Mouse (Mus musculus) activated CD4-positive, CD25-positive, alpha-beta regulatory T cell, adult 4 months (primary cell): Measurements from ENCODE around the gene Gcnt2. TPM values are rescaled to one million over a fixed set of nuclear protein-coding genes. Genes with fewer than 3 reads are reported as not detected.
"Not testable (repeated sequence)": the region's sequence is repeated elsewhere in the genome, so short reads cannot be mapped to it uniquely, and the experiment has no call there.

Experiments
- ATAC-seq: one replicate; pipeline ENCODE4 v1.8.0; 2017
- polyA plus RNA-seq, 2 experiments: library from polyadenylated mRNA; unstranded; fragments of 100-300 nt; shearing (Covaris generic); gene quantifications; one replicate each; pipeline ENCODE4 v1.2.1; 2017

Gene Gcnt2
- polyA plus RNA-seq, 2 experiments from 2014 or later = 0.12 TPM; not detected in 1

GRCm38 (mm10) chr13:40874021-40874420 lies 14.5 kb downstream of the Gcnt2 start:
- ATAC-seq = no peak

DNA sequence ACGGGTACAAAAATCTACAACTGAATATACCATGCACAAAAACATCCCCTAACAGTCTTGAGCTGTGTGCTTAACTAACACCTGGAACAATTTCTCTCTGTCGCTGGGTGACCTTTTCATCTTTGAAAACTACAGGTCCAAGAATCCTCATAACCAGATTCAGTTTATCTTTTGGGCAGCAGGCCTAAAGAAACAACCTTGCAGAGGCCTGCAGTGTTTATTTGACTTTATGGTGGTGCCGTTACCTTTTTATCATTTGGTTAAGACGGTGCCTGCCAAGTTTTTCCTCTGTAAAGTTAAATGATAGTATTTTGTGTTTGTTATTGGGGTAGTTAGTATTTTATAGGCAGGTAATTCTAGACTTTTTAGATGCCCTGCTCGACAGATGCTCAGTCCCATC lies 15.9 kb downstream of the Gcnt2 start:
- ATAC-seq = no peak

DNA sequence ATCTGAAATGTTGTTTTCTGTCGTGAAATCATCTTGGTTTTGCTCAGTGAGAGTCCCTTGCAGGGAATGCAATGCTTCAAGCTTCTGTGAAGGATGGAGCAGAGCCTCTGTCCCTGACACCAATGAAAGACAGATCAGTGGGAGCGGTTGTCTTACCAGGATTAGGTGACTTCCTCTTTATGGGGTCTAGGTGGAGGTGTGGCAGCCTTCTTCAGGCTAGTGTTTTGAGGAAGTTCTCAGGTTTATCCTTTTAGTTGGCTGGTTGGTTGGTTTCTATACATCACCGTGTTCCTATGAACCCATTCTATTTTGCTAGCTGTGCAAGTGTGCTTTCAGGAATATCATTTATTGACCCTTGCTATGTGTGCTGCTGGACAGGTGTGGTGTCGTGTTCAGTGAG lies 18.0 kb downstream of the Gcnt2 start:
- ATAC-seq = no peak

- ATAC-seq = no peak
Measured at GRCm38 (mm10) chr13:40880557-40880956, 21.0 kb downstream of the Gcnt2 start.

DNA sequence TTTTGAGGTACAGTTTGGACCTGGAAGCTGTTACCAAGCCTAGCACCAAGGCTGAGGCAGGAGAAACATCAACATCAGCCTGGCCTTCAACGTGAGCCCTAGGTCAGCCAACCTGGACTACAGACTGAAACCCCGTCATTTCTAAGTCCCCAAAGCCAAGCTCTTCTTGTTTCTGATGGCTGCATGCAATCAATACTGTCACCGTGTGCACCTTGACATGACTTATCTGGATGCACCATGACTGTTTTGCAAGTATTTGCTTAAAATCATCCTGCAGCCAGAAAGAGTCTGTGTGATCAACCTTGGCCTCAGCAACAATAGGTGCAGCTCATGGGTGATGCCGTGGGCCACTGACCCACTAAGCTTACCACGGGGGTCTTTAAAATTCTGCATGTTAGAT lies 23.1 kb downstream of the Gcnt2 start:
- ATAC-seq = no peak

- no peak for ATAC-seq
Measured at GRCm38 (mm10) chr13:40883903-40884302, 24.3 kb downstream of the Gcnt2 start.

DNA sequence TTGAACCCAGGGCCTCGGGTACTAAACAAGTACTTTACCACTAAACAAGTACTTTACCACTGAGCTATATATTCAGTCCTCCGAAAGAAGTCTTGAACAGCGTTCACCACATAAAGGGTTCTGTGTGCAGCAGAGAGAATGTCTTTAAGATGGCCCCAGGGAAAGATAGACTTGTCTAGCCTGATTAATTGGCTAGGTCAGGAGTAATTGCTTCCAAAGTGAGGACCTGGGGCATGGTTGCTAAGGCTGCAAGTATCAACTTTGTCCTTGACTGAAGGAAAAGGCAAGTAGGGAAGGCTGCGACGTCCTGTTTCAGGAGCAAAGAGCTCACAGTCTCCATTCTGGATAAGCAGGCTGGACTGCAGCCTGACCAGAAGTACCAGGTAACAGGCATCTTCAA lies 25.3 kb downstream of the Gcnt2 start:
- ATAC-seq = no peak

GRCm38 (mm10) chr13:40885935-40886642 lies 26.5 kb downstream of the Gcnt2 start:
- no peak for ATAC-seq

DNA sequence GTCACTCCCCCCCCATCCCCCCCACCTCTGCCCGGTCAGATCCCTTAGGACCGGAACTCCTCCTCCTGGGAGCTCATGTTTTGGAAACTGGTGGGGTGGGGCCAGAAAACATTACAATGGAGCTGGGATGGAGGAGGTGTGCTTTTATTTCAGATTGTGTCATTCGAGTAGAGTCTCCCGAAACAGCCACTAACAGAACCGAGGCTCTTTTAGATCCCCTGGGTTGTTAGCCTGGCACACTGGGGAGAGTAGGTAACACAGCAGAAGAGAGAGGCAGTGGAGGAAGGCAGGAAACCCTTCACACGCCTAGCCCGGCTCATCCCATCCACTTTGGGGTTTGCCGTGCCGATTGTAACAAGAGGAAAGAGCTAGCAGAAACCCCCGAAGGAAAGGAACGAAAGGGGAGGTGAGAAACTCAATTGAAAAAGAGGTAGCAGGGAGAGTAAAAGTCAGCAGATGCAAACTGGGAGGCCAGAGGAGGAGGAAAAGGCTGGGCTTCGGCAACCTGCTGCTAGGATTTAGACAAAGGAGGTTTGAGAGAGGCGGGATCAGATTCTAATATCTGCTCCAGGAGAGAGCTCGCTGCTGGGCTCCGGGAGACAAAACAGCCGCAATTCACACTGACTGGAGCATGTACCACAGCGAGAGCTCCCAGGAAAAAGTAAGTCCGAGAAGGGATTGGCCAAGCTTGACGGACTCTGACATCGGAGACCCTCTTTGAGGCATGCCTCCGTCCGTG lies 27.3 kb downstream of the Gcnt2 start:
- ATAC-seq = no peak

DNA sequence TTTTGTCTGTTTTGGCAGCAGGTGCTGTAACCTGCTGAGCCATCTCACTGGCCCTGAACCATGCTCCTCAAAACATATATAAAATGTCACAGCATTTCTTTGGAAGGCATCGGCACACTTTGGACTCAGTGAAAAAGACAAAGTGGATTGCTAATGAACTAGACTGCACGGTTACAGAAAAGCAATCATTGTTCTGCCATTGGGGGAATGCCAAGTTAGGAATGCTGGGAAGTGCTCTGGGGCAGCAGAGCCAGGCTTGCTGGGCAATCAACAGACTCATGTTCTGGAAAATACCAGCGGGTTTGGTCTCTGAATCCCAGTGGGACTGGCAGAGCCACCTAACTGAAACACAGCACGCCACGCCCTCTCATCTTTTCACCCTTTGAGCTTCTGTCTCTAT lies 31.0 kb downstream of the Gcnt2 start:
- no peak for ATAC-seq

DNA sequence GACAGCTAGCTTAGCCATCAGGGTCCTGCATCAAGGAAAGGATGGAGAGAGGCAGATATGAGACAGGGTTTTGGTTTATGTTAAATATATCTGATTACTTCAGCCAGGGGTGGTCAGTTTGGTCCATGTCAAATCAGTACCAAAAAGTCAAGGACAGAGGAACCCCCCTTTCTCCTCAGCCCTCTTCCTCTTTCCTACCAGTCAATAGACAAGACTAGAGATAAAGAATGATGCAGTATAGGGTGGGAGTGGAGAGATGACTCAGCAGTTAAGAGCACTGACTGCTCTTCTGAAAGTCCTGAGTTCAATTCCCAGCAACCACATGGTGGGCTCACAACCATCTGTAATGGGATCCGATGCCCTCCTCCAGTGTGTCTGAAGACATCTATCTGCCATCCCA lies 31.8 kb downstream of the Gcnt2 start:
- ATAC-seq = not testable (repeated sequence)

- ATAC-seq = no peak
Measured at GRCm38 (mm10) chr13:40892043-40892442, 32.5 kb downstream of the Gcnt2 start.

DNA sequence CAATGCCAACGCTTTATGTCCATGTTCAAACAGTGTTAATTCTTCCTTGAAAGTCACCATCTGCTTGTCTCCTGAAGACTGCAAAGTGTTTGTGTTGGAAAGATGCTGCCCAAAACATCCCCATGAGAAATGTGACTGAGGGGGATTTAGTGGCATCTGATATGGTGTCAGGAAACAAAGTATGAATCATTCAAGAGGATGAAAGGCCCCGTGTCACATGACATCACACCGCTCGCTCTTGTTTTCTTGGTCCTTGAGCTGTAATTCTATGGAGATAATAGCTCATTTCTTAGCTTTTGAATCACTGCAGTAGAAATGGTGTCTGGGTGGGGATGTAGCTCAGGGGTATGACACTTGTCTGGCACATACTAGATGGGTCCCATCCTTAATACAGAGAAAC lies 33.0 kb downstream of the Gcnt2 start:
- ATAC-seq = no peak

- ATAC-seq = no peak
Measured at GRCm38 (mm10) chr13:40893573-40893972, 34.0 kb downstream of the Gcnt2 start.

GRCm38 (mm10) chr13:40898049-40898690 lies 38.6 kb downstream of the Gcnt2 start:
- not testable (repeated sequence) for ATAC-seq

DNA sequence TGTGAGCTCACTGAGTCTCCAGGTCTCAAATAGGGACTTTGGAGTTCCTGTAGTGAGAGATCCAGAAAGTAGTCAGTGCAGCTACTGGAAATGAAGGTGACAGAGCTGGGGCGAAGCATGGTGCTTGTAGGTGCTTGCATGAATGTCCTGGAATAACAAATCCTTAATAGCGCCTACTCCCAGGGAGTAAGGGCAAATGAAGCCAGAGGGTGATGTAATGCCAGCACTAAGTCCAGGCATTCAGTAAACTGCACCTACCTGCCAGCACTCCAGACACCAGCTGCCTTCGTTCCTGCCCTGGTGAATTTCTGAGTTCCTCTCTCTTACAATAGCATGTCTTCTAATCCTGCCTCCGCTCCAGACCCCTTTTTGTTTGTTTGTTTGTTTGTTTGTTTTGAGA lies 39.1 kb downstream of the Gcnt2 start:
- no peak for ATAC-seq

GRCm38 (mm10) chr13:40899349-40899993 lies 39.9 kb downstream of the Gcnt2 start:
- no peak for ATAC-seq

GRCm38 (mm10) chr13:40899994-40900970 lies 40.7 kb downstream of the Gcnt2 start:
- no peak for ATAC-seq

DNA sequence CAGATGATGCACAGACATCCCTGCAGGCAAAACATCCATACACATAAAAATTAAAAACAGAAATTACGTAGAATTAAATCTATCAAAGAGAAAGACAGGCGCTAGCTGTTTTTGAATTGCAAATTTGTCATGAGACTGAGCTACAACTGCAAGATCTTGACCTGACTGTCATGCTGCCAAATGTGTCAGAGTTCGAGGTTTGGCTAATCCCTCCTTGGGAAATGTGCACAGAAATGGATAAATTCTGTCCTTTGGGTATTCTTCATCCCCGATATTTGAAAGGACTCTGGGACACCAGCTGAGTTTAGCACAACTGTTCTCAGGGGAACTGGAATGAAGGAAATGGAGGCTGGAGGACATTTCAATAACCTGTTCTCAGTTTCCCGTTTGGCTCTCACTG lies 41.7 kb downstream of the Gcnt2 start:
- ATAC-seq = no peak

DNA sequence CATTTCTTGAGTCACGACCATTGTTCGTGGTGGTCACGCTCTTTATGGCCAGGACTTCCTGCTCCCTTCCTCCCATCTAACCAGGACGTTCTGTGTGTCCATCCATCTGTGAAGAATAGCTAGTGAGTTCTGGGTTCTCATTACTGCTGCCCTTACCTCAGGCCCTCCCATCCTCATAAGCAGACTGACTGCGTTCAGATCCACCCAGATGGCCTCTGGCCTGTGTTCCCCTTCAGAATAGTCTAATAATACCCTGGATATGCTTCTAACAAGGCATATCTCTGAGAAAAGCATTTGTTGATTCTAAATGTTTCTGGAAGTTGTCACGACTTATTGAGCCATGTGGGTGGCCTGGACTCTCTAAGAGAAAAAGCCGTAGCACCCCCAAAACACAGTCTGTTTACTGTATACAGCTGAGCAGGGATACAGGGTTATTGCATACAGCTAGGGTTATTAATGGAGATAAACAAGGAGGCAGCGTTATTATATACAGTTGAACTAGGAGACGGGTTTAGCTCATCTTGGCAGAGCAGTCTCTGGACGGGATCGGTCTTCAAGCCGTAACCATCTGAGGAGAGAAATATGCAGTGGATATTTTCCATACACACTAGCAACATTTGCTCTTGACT lies 42.4 kb downstream of the Gcnt2 start:
- no peak for ATAC-seq

GRCm38 (mm10) chr13:40904080-40904479 lies 44.5 kb downstream of the Gcnt2 start:
- ATAC-seq = no peak

DNA sequence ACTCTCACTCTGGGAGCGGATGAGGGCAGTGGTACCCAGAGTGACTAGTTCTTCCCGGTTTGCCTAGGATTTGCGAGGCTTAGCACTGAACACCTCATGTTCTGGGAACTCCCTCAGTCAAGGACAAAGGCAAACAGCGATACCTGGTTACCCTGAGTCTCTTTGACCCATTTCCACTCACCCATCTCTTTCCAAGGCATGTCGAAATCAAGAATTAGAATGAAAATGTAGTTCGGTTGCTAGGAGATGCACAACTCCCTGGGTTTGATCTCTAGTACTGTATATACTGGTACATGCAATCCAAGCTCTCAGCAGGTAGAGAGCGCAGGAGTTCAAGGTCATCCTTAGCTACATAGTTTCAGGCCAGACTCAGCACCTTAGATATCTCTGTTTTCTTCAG lies 47.0 kb downstream of the Gcnt2 start:
- ATAC-seq = no peak
